Mouse (Mus musculus): ENCODE measurements at regions not wholly inside any gene's neighbourhood (a gene's known extent, or its start where the extent isn't known, plus 50 kb on each side); places are given as distances from the start of the nearest gene placed in this dataset.

DNA sequence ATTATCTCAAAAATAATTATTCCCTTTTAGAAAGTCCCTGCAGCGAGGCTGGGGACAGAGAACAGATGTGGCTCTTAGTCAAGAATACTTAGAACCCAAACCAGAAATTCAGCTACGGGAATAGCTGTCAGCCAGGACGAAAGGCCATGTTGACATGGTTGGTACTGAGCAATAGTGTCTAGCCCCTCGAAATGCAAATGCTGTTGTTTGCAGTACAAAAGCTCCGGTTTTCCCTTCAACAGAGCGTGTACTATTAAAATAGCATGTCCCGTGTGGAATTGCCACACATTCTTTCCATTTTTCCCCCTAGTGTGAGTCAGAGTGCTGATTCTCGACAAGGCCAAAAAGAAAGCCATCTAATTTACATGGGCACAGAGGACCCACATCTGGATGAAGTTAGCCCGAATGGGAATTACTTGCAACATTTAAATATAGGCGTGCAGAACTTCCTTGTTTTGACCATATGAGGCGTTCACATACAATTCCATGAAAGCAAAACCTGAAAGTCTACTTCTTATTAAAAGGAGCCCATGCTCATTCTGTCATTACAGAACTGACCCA lies 253.7 kb downstream of the Pten start:
- no peak for TF ChIP-seq POLR2A (IDR thresholded peaks at IDR 0.05; ENCODE audit: extremely low read depth, insufficient read depth, low read length)
- TF ChIP-seq CTCF (IDR thresholded peaks at IDR 0.05; ENCODE audit: extremely low read depth, insufficient read depth, low read length): no peak
